Mouse (Mus musculus): Measurements from ENCODE around the gene Dimt1. TPM values are rescaled to one million over a fixed set of nuclear protein-coding genes. Genes with fewer than 3 reads are reported as not detected.
"Not testable (repeated sequence)": the region's sequence is repeated elsewhere in the genome, so short reads cannot be mapped to it uniquely, and the experiment has no call there.

Gene Dimt1
- polyA plus RNA-seq, 1 experiment, result 19.3 TPM

DNA sequence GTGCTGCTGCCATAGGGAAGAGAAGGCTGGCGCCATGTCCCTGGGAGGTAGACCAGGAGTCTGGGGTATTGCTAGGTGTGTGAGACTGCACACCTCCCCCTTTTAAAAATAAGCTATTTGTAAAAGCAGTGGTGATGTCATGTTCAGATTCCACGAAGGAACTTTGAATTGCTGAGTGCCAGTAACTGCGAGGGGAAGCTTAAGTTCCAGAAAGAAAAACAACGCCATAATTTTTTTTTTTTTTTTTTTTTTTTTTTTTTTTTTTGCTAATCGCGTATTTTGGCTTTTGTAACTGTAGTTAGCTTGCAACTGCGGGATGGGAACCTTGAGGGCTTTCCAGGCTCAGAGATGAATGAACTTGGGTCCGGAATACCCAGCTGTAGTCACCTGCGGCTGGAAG, 1.4 kb upstream of the Dimt1 start:
- TF ChIP-seq POLR2A (IDR thresholded peaks at IDR 0.05; ENCODE audit: borderline replicate concordance, insufficient read depth, low read length), result no peak
- no peak for TF ChIP-seq CTCF (IDR thresholded peaks at IDR 0.05; ENCODE audit: borderline replicate concordance, insufficient read depth, low read depth, low read length)
- Histone ChIP-seq H3K4me3 (replicated peaks; ENCODE audit: insufficient read depth, low read depth, low read length) (no peak overlapping the region), H3K27me3 (ENCODE audit: control insufficient read depth, insufficient read depth, low read length) (no peaks in the 10 kb centered on the region), H3K4me1 (ENCODE audit: control insufficient read depth, insufficient read depth, low read length) (peaks cover 9% of the 10 kb centered on the region; the same call in 1 of the 2 replicates), H3K27ac (ENCODE audit: insufficient read depth, low read length) (no peak overlapping the region)
- 80% methylated on average over 9 of the region's 9 CpGs for WGBS
- DNase-seq, result no peak

DNA sequence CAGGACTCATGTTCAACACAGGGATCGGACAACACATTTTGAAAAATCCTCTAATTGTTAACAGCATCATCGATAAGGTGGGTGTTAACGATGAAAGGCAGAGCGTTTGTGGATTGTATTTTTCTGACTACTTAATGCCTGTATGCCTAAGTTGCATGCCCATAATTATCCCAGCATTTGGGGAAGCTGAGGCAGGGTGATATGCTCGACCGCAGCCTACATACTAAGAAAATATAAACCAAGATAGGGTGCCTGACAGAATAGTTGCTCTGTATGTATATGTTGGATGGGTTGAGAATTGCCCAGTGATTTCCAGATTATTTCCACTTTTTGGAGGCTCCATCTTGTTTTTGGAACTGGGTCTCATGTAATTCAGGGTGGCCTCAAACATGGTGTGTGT, 656 bp downstream of the Dimt1 start:
- Histone ChIP-seq H3K4me3 (replicated peaks; ENCODE audit: insufficient read depth, low read depth, low read length) (peak overlapping the region; percentile 69), H3K27ac (ENCODE audit: insufficient read depth, low read length) (no peak overlapping the region), H3K27me3 (ENCODE audit: control insufficient read depth, insufficient read depth, low read length) (no peaks in the 10 kb centered on the region), H3K4me1 (ENCODE audit: control insufficient read depth, insufficient read depth, low read length) (peaks cover 9% of the 10 kb centered on the region; the same call in 1 of the 2 replicates)
- 2% methylated on average over 6 of the region's 6 CpGs for WGBS
- no peak for DNase-seq
- TF ChIP-seq CTCF (IDR thresholded peaks at IDR 0.05; ENCODE audit: borderline replicate concordance, insufficient read depth, low read depth, low read length) (no peak), POLR2A (IDR thresholded peaks at IDR 0.05; ENCODE audit: borderline replicate concordance, insufficient read depth, low read length) (no peak)

DNA sequence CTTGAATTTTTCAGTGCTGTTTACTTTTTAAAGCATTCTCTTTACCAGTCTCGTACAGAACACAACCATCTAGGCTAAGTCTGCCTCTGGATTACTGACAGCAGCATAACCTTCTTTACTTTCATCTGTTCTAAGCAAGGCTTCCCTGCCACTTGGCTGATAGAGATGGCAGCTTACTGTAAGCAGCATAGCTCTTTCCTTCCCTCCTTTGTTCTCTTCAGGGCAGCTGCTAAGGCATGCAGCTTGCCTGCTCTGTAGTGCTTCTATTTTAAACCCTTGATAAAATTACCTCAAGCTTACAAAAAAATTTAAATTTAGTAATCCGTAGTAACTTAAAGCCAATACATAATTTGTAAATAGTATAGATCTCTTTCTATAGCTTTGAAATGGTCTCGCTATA, 8.0 kb downstream of the Dimt1 start:
- WGBS, result 91% methylated on average over 3 of the region's 3 CpGs
- Histone ChIP-seq H3K4me1 (ENCODE audit: control insufficient read depth, insufficient read depth, low read length) (no peaks in the 10 kb centered on the region), H3K27ac (ENCODE audit: insufficient read depth, low read length) (no peak overlapping the region)

DNA sequence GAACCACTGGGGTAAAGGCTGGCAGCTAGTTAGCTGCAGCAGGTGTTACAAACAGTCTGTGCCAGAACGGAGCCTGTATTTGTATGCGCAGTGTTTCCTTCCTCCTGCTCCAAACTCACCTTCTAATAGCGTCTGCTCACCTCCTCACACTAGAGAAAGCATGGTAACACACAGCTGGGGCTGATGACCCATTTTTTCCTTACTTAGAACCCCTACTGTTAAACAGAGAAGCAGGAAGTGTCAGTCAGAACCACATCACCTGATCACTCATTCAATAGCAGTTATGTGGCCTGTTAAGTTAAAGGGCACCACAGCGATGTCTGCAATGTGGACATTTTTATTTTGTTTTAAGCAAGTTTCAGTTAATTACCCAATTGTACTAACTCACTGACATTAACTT, 10.6 kb downstream of the Dimt1 start:
- WGBS, result 67% methylated on average over 4 of the region's 4 CpGs
- no peaks in the 10 kb centered on the region for H3K27me3 ChIP-seq (ENCODE audit: control insufficient read depth, insufficient read depth, low read length)
- H3K4me3 ChIP-seq (replicated peaks; ENCODE audit: insufficient read depth, low read depth, low read length), result no peak overlapping the region
- TF ChIP-seq POLR2A (IDR thresholded peaks at IDR 0.05; ENCODE audit: borderline replicate concordance, insufficient read depth, low read length) (no peak), CTCF (IDR thresholded peaks at IDR 0.05; ENCODE audit: borderline replicate concordance, insufficient read depth, low read depth, low read length) (no peak)
- DNase-seq, result no peak
- no peak overlapping the region for H3K27ac ChIP-seq (ENCODE audit: insufficient read depth, low read length)
- no peaks in the 10 kb centered on the region for H3K4me1 ChIP-seq (ENCODE audit: control insufficient read depth, insufficient read depth, low read length)

More for the DNA sequence above, 8.0 kb downstream of the Dimt1 start:
- TF ChIP-seq POLR2A (IDR thresholded peaks at IDR 0.05; ENCODE audit: borderline replicate concordance, insufficient read depth, low read length), result no peak
- TF ChIP-seq CTCF (IDR thresholded peaks at IDR 0.05; ENCODE audit: borderline replicate concordance, insufficient read depth, low read depth, low read length), result no peak
- Histone ChIP-seq H3K27me3 (ENCODE audit: control insufficient read depth, insufficient read depth, low read length) (no peaks in the 10 kb centered on the region), H3K4me3 (replicated peaks; ENCODE audit: insufficient read depth, low read depth, low read length) (no peak overlapping the region)
- DNase-seq, result no peak

DNA sequence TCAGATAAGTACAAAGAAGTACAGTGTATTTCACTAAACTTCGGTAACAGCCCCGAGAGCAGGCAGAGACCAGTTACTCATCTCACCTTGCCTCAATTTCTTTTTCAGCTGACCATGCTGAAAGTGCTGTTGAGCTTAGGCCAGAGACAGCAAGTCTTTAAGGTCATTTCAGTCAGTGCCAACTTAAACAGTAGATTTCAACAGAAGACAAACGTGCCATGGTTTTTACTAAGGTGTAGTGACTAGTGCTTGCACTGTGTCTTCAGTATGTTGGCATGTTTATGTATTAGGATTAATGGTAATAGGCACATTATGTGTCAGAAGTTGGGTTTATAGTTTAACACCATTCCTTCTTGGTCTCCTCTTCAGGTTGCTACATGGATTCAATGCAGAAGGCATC, 11.4 kb downstream of the Dimt1 start:
- Histone ChIP-seq H3K4me3 (replicated peaks; ENCODE audit: insufficient read depth, low read depth, low read length) (no peak overlapping the region), H3K27ac (ENCODE audit: insufficient read depth, low read length) (no peak overlapping the region), H3K4me1 (ENCODE audit: control insufficient read depth, insufficient read depth, low read length) (no peaks in the 10 kb centered on the region), H3K27me3 (ENCODE audit: control insufficient read depth, insufficient read depth, low read length) (no peaks in the 10 kb centered on the region)
- 90% methylated on average over 3 of the region's 3 CpGs for WGBS
- no peak for DNase-seq
- TF ChIP-seq CTCF (IDR thresholded peaks at IDR 0.05; ENCODE audit: borderline replicate concordance, insufficient read depth, low read depth, low read length), result no peak

DNA sequence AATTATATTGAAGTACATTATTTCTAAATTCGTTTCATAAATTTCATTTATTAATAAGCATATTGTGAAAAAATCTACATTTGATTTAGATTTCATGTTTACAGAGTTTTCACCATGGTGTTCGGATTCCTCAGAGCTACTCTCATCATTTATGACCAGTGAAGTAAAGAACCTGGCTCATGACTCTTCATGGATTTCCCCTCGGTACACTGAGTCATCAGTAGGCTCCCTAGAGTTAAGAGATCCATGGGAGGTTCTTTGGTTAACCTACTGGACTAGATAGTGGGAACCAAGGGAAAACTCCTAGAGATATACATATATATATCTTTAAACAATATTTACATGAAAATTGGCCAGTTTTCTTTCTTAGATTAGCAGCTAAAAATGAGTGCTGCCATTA, 13.6 kb downstream of the Dimt1 start:
- TF ChIP-seq CTCF (IDR thresholded peaks at IDR 0.05; ENCODE audit: borderline replicate concordance, insufficient read depth, low read depth, low read length) (no peak), POLR2A (IDR thresholded peaks at IDR 0.05; ENCODE audit: borderline replicate concordance, insufficient read depth, low read length) (no peak)
- H3K4me3 ChIP-seq (replicated peaks; ENCODE audit: insufficient read depth, low read depth, low read length), result no peak overlapping the region
- no peak overlapping the region for H3K27ac ChIP-seq (ENCODE audit: insufficient read depth, low read length)
- DNase-seq, result no peak
- no peaks in the 10 kb centered on the region for H3K4me1 ChIP-seq (ENCODE audit: control insufficient read depth, insufficient read depth, low read length)
- H3K27me3 ChIP-seq (ENCODE audit: control insufficient read depth, insufficient read depth, low read length), result no peaks in the 10 kb centered on the region
- WGBS, result 81% methylated on average over 3 of the region's 3 CpGs

DNA sequence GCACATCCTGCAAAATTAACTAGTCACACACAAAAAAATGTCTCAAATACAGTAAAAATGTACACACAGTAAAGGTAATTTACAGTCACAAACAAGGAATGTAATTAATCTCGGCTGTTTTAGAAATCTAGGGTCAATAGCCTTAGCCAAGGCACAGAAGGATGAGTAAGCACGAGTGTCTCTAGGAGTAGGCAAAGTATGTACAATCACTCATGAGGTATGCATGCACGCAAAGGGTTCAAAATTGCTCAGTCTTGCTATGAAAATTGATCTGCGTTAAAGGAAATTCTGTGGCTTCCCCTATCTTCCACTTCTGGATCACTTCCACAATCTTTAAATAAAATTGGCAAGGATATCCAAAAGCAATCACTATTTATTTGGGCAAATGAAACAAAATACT, 14.6 kb downstream of the Dimt1 start:
- no peaks in the 10 kb centered on the region for H3K27me3 ChIP-seq (ENCODE audit: control insufficient read depth, insufficient read depth, low read length)
- 94% methylated on average over 4 of the region's 4 CpGs for WGBS
- no peak overlapping the region for H3K4me3 ChIP-seq (replicated peaks; ENCODE audit: insufficient read depth, low read depth, low read length)
- no peak overlapping the region for H3K27ac ChIP-seq (ENCODE audit: insufficient read depth, low read length)
- no peak for DNase-seq
- TF ChIP-seq POLR2A (IDR thresholded peaks at IDR 0.05; ENCODE audit: borderline replicate concordance, insufficient read depth, low read length) (no peak), CTCF (IDR thresholded peaks at IDR 0.05; ENCODE audit: borderline replicate concordance, insufficient read depth, low read depth, low read length) (no peak)
- H3K4me1 ChIP-seq (ENCODE audit: control insufficient read depth, insufficient read depth, low read length), result no peaks in the 10 kb centered on the region

DNA sequence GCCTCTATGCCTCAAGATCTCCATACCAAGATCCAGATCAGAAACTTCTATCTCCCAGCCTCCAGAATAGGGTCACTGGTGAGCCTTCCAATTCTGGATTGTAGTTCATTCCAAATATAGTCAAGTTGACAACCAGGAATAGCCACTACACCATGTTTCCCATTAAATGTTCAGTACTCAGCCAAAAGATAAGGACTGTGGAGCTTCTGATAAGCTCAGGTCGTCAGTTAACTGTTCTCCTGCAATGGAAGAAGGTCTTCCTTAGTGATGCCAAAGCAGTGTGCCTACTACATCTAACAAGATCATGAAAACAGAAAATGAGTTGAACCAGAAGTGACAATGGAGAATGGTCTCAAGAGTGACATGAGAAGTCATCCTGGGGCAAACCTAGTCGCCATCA, 50.0 kb downstream of the Dimt1 start:
- WGBS, result 63% methylated on average over 2 of the region's 2 CpGs
- no peak overlapping the region for H3K27ac ChIP-seq (ENCODE audit: insufficient read depth, low read length)
- no peak for TF ChIP-seq POLR2A (IDR thresholded peaks at IDR 0.05; ENCODE audit: borderline replicate concordance, insufficient read depth, low read length)
- no peak for TF ChIP-seq CTCF (IDR thresholded peaks at IDR 0.05; ENCODE audit: borderline replicate concordance, insufficient read depth, low read depth, low read length)

DNA sequence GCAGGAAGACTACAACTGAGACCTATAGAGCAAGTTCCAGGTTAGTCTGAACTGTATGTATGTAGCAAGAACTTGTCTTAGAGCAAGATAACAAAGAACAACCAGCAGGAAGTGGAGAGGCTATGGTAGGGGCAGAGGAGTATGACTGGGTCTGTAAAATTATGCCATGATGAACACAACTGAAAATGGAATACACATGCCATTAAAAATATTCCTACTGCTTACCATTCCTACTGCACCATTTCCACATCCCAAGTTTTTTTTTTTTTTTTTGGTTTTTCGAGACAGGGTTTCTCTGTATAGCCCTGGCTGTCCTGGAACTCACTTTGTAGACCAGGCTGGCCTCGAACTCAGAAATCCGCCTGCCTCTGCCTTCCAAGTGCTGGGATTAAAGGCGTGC, 50.6 kb downstream of the Dimt1 start:
- not testable (repeated sequence) for H3K4me1 ChIP-seq (ENCODE audit: control insufficient read depth, insufficient read depth, low read length); DNase-seq; H3K27me3 ChIP-seq (ENCODE audit: control insufficient read depth, insufficient read depth, low read length); H3K4me3 ChIP-seq (replicated peaks; ENCODE audit: insufficient read depth, low read depth, low read length); H3K27ac ChIP-seq (ENCODE audit: insufficient read depth, low read length)
- 84% methylated on average over 4 of the region's 4 CpGs for WGBS

More for the DNA sequence above, 50.0 kb downstream of the Dimt1 start:
- Histone ChIP-seq H3K4me3 (replicated peaks; ENCODE audit: insufficient read depth, low read depth, low read length) (no peak overlapping the region), H3K4me1 (ENCODE audit: control insufficient read depth, insufficient read depth, low read length) (peaks cover 5% of the 10 kb centered on the region; the same call in 1 of the 2 replicates), H3K27me3 (ENCODE audit: control insufficient read depth, insufficient read depth, low read length) (no peaks in the 10 kb centered on the region)
- DNase-seq, result no peak

Measured in cerebellum, adult 2 months (tissue).